Mouse (Mus musculus) frontal cortex, postnatal 25 days (tissue): Measurements from ENCODE around the gene Mrpl42.

Experiments
- DNase-seq, 2 experiments: peaks; one replicate each; pipeline ENCODE4 v3.0.0; 2022; ENCODE audit warnings: low spot score in 2 of 2

The Mrpl42 gene

GRCm38 (mm10) chr10:95515293-95515931 lies 13.7 kb upstream of the Mrpl42 start:
- peak; percentile 12 to 32 for DNase-seq

GRCm38 (mm10) chr10:95514656-95515292 lies 13.0 kb upstream of the Mrpl42 start, which contains the start of gene Ube2n:
Ube2n (plus strand) TSS chr10:95515145.
- DNase-seq: peak; percentile 95 to 96

DNA sequence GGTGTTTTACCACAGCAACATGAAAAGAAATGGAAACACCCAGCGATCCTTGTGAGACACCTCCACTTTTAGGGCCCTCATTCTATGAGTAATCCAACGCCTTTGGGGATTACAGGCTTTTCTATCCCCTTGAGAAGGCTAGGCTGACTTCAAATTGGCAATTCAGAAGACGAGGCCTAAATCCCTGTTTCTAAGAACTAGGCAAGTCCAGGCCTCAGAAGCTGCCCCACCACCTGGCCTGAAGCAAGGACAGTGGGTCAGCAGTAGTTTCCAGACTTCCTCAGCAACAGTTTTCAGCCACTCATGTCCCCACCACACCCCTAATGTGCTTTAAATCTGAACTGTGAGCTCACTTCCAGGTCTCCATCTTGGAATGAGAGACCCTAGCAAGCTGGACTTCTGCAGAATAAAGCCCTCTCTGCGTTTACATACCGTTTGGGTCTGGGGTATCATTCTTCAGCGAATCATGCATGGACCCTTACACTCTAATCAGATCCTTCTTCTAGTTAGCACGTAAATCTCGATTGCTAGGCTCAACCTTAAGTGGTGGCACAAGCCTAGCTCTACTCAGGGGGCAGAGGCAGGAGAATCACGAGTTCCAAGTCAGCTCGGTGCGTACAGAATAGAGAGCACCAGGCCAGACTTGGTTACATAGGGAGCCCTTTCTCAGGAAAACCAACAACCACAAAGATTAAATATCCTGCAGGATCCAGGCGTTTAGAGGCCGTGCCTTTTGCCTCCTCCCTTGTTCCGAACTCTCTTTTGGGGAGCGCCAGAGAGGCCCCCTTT lies 12.2 kb upstream of the Mrpl42 start:
- no peak for DNase-seq

DNA sequence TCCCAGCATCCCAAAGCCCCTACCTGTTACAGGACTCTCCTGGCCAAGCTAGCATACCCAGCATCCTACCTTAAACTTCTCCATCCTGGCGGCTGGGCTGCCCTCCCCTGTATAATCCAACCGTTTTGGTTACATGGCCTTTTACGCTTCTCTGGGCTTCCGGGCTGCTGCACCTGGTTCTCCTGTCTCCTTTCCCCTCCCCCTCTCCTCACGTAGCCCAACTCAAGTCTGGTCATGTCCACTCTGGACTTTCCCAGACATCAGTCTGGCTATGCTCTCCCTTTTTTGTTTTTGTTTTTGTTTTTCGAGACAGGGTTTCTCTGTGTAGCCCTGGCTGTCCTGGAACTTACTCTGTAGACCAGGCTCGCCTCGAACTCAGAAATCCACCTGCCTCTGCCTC lies 10.9 kb upstream of the Mrpl42 start:
- DNase-seq: no peak

DNA sequence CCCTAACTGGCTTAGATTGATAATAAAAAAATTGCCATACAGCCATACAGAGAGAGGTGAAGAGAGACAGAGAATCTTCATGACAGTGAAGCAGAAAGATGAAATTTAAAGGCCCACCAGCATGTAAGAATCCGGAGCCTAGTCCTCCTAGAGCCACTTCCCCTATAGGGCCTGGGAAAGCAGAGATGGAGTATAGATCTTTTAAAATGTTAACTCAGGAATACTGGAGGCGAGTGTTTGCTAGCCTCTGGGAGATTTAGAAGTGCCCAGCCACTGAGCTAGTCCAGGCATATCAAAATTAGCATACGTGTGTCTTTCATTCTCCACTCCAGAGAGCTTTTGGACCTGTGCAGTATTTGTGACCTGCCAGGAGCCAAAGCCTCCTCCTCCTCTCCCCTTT lies 7.5 kb upstream of the Mrpl42 start:
- no peak for DNase-seq

- no peak for DNase-seq
Observed at GRCm38 (mm10) chr10:95508793-95509192, 7.1 kb upstream of the Mrpl42 start.

GRCm38 (mm10) chr10:95508126-95508525 lies 6.4 kb upstream of the Mrpl42 start:
- DNase-seq: no peak

DNA sequence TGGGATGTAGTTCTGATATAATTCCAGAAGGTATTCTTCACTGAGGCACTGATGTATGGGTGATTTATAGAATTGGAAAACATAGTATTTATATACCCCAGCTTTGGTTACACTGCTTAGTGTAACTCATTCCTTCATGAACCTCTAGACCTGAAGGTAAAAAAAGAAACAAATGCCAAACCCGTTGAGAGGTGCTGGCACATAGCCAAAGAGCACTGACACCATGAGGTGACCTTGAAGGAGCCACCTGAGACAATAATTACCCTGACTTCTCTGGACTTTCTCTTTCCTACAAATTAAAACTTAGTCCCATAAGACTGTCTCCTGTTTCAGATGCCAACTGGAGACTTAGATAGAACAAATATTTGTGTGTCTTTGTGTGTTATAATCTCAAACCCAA lies 2.6 kb upstream of the Mrpl42 start:
- DNase-seq: no peak

- no peak for DNase-seq
Observed at GRCm38 (mm10) chr10:95503443-95504235, 1.9 kb upstream of the Mrpl42 start.

DNA sequence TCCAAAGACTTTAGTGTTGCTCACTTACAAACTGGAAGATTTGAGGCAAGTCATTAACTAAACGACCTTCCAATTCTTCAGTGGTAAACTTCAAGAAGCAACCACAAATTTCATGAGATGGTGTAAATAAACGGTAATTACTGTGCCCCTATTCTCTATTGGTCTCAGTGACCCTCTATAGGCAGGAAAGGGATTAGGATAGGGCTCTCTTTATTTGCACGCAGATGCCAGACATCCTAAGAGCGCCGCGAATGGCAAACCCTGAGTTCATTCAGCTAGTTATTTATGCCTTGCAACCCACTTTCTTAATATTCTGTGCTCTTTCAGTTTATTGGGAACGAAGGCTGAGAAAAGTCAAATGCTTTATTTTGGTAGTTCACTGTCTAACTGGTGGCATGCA lies 707 bp downstream of the Mrpl42 start:
- DNase-seq: no peak

DNA sequence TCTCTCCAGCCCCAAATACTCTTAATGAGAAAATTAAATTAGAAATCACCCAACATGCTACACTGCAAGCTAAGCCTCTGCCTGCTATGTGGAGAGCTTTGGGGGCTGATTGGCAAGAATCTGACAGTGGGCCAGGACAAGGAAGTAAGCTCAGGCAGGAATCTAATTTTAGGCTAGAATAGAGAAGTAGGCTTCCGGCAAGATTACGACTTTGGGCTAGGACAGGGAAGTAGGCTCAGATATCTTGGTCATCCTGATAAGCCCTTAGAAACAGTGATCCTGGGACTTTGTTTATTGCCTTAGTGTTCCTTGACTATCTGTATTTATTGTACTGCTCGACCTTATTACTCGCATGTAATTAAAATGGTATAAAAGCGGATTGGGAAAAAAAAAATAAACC lies 7.5 kb downstream of the Mrpl42 start:
- no peak for DNase-seq

DNA sequence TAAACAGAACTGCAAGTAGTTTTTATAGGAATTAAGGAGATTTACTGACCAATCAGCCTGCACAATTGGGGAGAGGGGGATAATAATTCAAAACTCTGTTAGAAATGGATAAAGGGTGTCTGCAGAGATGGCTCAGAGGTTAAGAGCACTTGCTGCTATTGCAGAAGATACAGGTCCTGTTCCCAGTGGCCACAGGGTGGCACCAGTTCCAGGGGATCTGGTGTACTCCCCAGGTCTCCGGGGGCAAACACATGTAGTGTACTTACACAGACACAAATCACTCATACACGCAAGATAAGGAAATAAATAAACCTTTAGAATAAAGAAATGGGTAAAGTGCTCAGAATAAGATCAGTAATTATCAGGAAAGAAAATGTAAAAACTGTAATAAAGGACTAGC lies 12.1 kb downstream of the Mrpl42 start:
- no peak for DNase-seq

DNA sequence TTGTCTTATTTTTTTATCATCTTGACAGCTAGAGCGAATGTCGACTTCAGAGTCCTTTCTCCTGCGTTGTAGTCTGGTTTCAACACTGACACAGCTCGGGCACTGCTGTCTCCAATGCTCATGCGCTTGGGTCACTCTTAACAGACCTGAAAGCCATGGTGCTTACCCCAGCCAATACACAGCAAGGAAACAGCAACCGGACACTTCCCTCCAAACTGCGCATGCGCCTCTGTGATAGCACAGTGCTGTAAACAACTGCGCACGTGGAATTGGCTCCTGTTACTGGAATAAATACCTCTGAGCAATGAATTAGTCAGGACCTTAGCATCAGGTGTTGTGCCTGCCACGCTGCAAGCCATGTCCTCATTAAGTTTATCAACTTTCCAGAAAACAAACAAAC lies 24.2 kb downstream of the Mrpl42 start:
- no peak for DNase-seq

- peak; percentile 63 to 73 for DNase-seq
Observed at GRCm38 (mm10) chr10:95475923-95476322, 25.8 kb downstream of the Mrpl42 start.

- no peak for DNase-seq
Observed at GRCm38 (mm10) chr10:95471889-95472547, 29.7 kb downstream of the Mrpl42 start.

DNA sequence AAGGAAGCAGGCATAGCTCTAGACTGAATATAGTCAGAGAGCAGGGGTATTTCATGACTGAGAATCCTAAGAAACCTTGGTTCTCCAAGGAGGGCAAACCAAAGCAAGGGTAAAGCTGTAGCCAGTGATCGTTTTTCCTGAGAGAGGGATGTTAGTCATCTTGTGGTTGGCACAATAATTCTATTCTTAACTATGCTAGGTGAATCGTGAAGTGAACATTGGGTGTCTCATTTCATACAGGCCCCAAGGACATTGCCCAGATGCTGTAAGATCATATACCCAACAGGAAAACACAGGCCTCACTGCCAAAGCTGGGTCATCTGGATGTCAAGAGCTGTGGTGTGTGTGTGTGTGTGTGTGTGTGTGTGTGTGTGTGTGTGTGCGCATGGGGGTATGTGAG lies 30.6 kb downstream of the Mrpl42 start:
- no peak for DNase-seq

GRCm38 (mm10) chr10:95468894-95469293 lies 32.8 kb downstream of the Mrpl42 start:
- no peak for DNase-seq

- DNase-seq: no peak
Observed at GRCm38 (mm10) chr10:95465485-95465896, 36.2 kb downstream of the Mrpl42 start.

- DNase-seq: no peak
Observed at GRCm38 (mm10) chr10:95464527-95464926, 37.2 kb downstream of the Mrpl42 start.

GRCm38 (mm10) chr10:95462231-95462630 lies 39.5 kb downstream of the Mrpl42 start:
- no peak for DNase-seq

DNA sequence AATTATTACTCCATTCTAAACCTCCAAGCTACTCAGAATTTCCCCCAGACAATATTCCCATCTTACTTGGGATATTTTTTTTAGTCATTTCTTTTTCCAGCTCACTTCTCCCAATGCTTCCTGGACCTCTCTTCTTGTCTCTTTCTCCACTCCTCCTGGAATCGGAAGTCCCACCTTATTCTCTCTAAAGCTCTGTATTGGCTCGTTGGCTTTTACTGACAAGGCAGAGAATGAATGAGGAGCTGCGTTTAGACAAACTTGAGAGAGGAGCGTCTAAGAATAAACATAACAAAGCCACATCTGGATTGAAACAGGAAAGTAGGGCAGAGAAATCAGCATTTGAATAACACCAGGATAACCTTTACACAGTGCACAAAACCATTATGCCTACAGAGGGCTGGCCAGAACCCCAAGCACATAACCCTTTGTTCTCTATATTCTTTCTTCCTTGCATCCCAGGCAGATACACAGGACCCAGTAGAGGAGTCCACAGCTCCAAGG lies 40.6 kb downstream of the Mrpl42 start:
- no peak for DNase-seq
